Mouse (Mus musculus): ENCODE results near the gene Ccl28. TPM values are rescaled to one million over a fixed set of nuclear protein-coding genes. Genes with fewer than 3 reads are reported as not detected.
"Not testable (repeated sequence)": the region's sequence is repeated elsewhere in the genome, so short reads cannot be mapped to it uniquely, and the experiment has no call there.

Ccl28 gene
- total and polyA plus RNA-seq, 3 experiments, result 0.04 to 0.27 (median 0.11) TPM

GRCm38 (mm10) chr13:119690876-119691620 is 67.4 kb downstream of the Ccl28 start:
- H3K4me2 ChIP-seq (ENCODE audit: insufficient read depth, low read depth, poor library complexity, severe bottlenecking), result peak overlapping the region; percentile 95
- peaks cover 50% of the 10 kb centered on the region for H3K79me2 ChIP-seq (replicated peaks; ENCODE audit: control insufficient read depth, extremely low read depth, insufficient read depth, poor library complexity, severe bottlenecking)
- H3K4me3 ChIP-seq (replicated peaks in 1 of 3; ENCODE audit: low read depth in 2 of 3, low read length in 2 of 3, poor library complexity in 1 of 3), result peak overlapping the region; percentile 75 to 97 (median 81)
- no peaks in the 10 kb centered on the region for H3K27me3 ChIP-seq (replicated peaks)
- peak; percentile 26 for DNase-seq (ENCODE audit: extremely low read depth)
- peaks cover 0 to 7% of the 10 kb centered on the region in 2 experiments for H3K36me3 ChIP-seq (replicated peaks in 1 of 2; ENCODE audit: control insufficient read depth in 1 of 2, insufficient read depth in 1 of 2, low read length in 1 of 2)
- peak overlapping the region; percentile 53 for H3K9ac ChIP-seq (ENCODE audit: insufficient read depth, low read depth)
- no peaks in the 10 kb centered on the region for H3K9me3 ChIP-seq (replicated peaks; ENCODE audit: low read length)
- TF ChIP-seq CHD2 (IDR thresholded peaks at IDR 0.05; ENCODE audit: low read length) (peak; percentile 53; the same call in 1 of the 2 replicates), MAX (IDR thresholded peaks at IDR 0.05; ENCODE audit: low read length) (no peak)
- in situ Hi-C loops (cut with MboI; ENCODE audit: low pct_ligation_motif_present, low pct_unique_long_range_greater_than_20kb, low sequenced_read_pairs) (no loop called here), dilution Hi-C loops (cut with MboI; ENCODE audit: extremely low pct_ligation_motif_present, extremely low pct_unique_long_range_greater_than_20kb, low sequenced_read_pairs) (no loop called here)
- 0 out of 2 replicates have a peak overlapping the region, but pooled peaks have one; percentile 38 for H3K27ac ChIP-seq (ENCODE audit: insufficient read depth, low read depth)
- peaks cover 11 to 47% of the 10 kb centered on the region in 2 experiments; a peak in 3 of 4 replicates for H3K4me1 ChIP-seq (ENCODE audit: control insufficient read depth in 1 of 2, insufficient read depth in 2 of 2)

GRCm38 (mm10) chr13:119691958-119692357 is 68.3 kb downstream of the Ccl28 start:
- in situ Hi-C loops (cut with MboI; ENCODE audit: low pct_ligation_motif_present, low pct_unique_long_range_greater_than_20kb, low sequenced_read_pairs); H3K9me3 ChIP-seq (replicated peaks; ENCODE audit: low read length); H3K27ac ChIP-seq (ENCODE audit: insufficient read depth, low read depth); DNase-seq (ENCODE audit: extremely low read depth); dilution Hi-C loops (cut with MboI; ENCODE audit: extremely low pct_ligation_motif_present, extremely low pct_unique_long_range_greater_than_20kb, low sequenced_read_pairs); H3K27me3 ChIP-seq (replicated peaks): not testable (repeated sequence)
- Histone ChIP-seq H3K9ac (ENCODE audit: insufficient read depth, low read depth) (peak overlapping the region; percentile 53; the same call in 1 of the 2 replicates), H3K4me3 (replicated peaks in 1 of 3; ENCODE audit: low read depth in 2 of 3, low read length in 2 of 3, poor library complexity in 1 of 3) (peak overlapping the region in 2 of 3 experiments; percentile 81 to 97), H3K4me1 (ENCODE audit: control insufficient read depth in 1 of 2, insufficient read depth in 2 of 2) (peaks cover 11 to 47% of the 10 kb centered on the region in 2 experiments; a peak in 3 of 4 replicates), H3K79me2 (replicated peaks; ENCODE audit: control insufficient read depth, extremely low read depth, insufficient read depth, poor library complexity, severe bottlenecking) (peaks cover 54% of the 10 kb centered on the region), H3K36me3 (replicated peaks in 1 of 2; ENCODE audit: control insufficient read depth in 1 of 2, insufficient read depth in 1 of 2, low read length in 1 of 2) (peaks cover 0 to 12% of the 10 kb centered on the region in 2 experiments), H3K4me2 (ENCODE audit: insufficient read depth, low read depth, poor library complexity, severe bottlenecking) (peak overlapping the region; percentile 95)
- 0 out of 2 replicates have a peak, but pooled peaks have one; percentile 1 for TF ChIP-seq SIN3A (IDR thresholded peaks at IDR 0.05; ENCODE audit: low read length)

- H3K9ac ChIP-seq (ENCODE audit: insufficient read depth, low read depth), result no peak overlapping the region
- dilution Hi-C loops (cut with MboI; ENCODE audit: extremely low pct_ligation_motif_present, extremely low pct_unique_long_range_greater_than_20kb, low sequenced_read_pairs), result no loop called here
- in situ Hi-C loops (cut with MboI; ENCODE audit: low pct_ligation_motif_present, low pct_unique_long_range_greater_than_20kb, low sequenced_read_pairs), result no loop called here
- no peak for DNase-seq (ENCODE audit: extremely low read depth)
- H3K4me2 ChIP-seq (ENCODE audit: insufficient read depth, low read depth, poor library complexity, severe bottlenecking), result no peak overlapping the region
- TF ChIP-seq MAZ (IDR thresholded peaks at IDR 0.05; ENCODE audit: low read depth, low read length), result no peak
- no peak for TF ChIP-seq GABPA (IDR thresholded peaks at IDR 0.05; ENCODE audit: insufficient replicate concordance, low read depth, low read length)
- no peak for TF ChIP-seq ZC3H11A (IDR thresholded peaks at IDR 0.05; ENCODE audit: low read depth, low read length)
- TF ChIP-seq MYC (IDR thresholded peaks at IDR 0.05; ENCODE audit: low read depth, low read length), result no peak
- no peak for TF ChIP-seq TBP (conservative IDR thresholded peaks at IDR 0.05; ENCODE audit: low read depth, low read length)
- no peak for TF ChIP-seq ZMIZ1 (IDR thresholded peaks at IDR 0.05; ENCODE audit: low read depth, low read length)
- no peak for TF ChIP-seq MEF2A (IDR thresholded peaks at IDR 0.05; ENCODE audit: borderline replicate concordance, low read depth, low read length)
- no peak for TF ChIP-seq JUND (conservative IDR thresholded peaks at IDR 0.05; ENCODE audit: low read depth, low read length)
- no peak for TF ChIP-seq ELF1 (IDR thresholded peaks at IDR 0.05; ENCODE audit: low read depth, low read length)
- no peak for TF ChIP-seq E2F4 (IDR thresholded peaks at IDR 0.05; ENCODE audit: insufficient replicate concordance, low read depth, low read length)
- TF ChIP-seq USF2 (conservative IDR thresholded peaks at IDR 0.05; ENCODE audit: low read depth, low read length), result no peak
- TF ChIP-seq HCFC1 (IDR thresholded peaks at IDR 0.05; ENCODE audit: low read depth, low read length), result no peak
- no peak for TF ChIP-seq ETS1 (conservative IDR thresholded peaks at IDR 0.05; ENCODE audit: low read depth, low read length)
- no peak for TF ChIP-seq MXI1 (IDR thresholded peaks at IDR 0.05; ENCODE audit: low read depth, low read length)
- no peak for TF ChIP-seq PAX5 (IDR thresholded peaks at IDR 0.05; ENCODE audit: low read length)
- no peak for TF ChIP-seq CHD2 (IDR thresholded peaks at IDR 0.05; ENCODE audit: low read length)
- peaks cover 16 to 47% of the 10 kb centered on the region in 2 experiments for H3K36me3 ChIP-seq (replicated peaks in 1 of 2; ENCODE audit: control insufficient read depth in 1 of 2, insufficient read depth in 1 of 2, low read length in 1 of 2)
- H3K27ac ChIP-seq (ENCODE audit: insufficient read depth, low read depth), result no peak overlapping the region
- no peak overlapping the region for H3K4me3 ChIP-seq (replicated peaks in 1 of 3; ENCODE audit: low read depth in 2 of 3, low read length in 2 of 3, poor library complexity in 1 of 3)
- H3K4me1 ChIP-seq (ENCODE audit: control insufficient read depth in 1 of 2, insufficient read depth in 2 of 2), result peaks cover 4 to 34% of the 10 kb centered on the region in 2 experiments; a peak in 3 of 4 replicates
- no peaks in the 10 kb centered on the region for H3K27me3 ChIP-seq (replicated peaks)
- H3K79me2 ChIP-seq (replicated peaks; ENCODE audit: control insufficient read depth, extremely low read depth, insufficient read depth, poor library complexity, severe bottlenecking), result peaks cover 65% of the 10 kb centered on the region
- no peaks in the 10 kb centered on the region for H3K9me3 ChIP-seq (replicated peaks; ENCODE audit: low read length)
These were observed 72.1 kb downstream of the Ccl28 start for GRCm38 (mm10) chr13:119695676-119696075.

All from CH12.LX (cell line).